Mouse (Mus musculus): ENCODE data around the gene Cyp27b1.
"Not testable (repeated sequence)": the region's sequence is repeated elsewhere in the genome, so short reads cannot be mapped to it uniquely, and the experiment has no call there.

Cyp27b1 gene

GRCm38 (mm10) chr10:127069281-127070189 lies 21.5 kb downstream of the Cyp27b1 start:
- DNase-seq (ENCODE audit: low read depth, low spot score), result no peak

GRCm38 (mm10) chr10:127070190-127071121 lies 22.4 kb downstream of the Cyp27b1 start, which contains the start of gene Tspan31:
Gene Tspan31, minus strand, starts transcription at chr10:127070264.
- peak; percentile 84 for DNase-seq (ENCODE audit: low read depth, low spot score)

GRCm38 (mm10) chr10:127071203-127071602 lies 23.2 kb downstream of the Cyp27b1 start:
- no peak for DNase-seq (ENCODE audit: low read depth, low spot score)

GRCm38 (mm10) chr10:127072270-127072669 lies 24.2 kb downstream of the Cyp27b1 start:
- not testable (repeated sequence) for DNase-seq (ENCODE audit: low read depth, low spot score)

GRCm38 (mm10) chr10:127072969-127073368 lies 24.9 kb downstream of the Cyp27b1 start:
- not testable (repeated sequence) for DNase-seq (ENCODE audit: low read depth, low spot score)

GRCm38 (mm10) chr10:127073981-127074380 lies 25.9 kb downstream of the Cyp27b1 start:
- DNase-seq (ENCODE audit: low read depth, low spot score), result no peak

GRCm38 (mm10) chr10:127075080-127075479 lies 27.0 kb downstream of the Cyp27b1 start, which contains the start of gene Agap2:
Gene Agap2, plus strand, starts transcription at chr10:127075284.
- DNase-seq (ENCODE audit: low read depth, low spot score), result peak; percentile 92

- DNase-seq (ENCODE audit: low read depth, low spot score), result no peak
Measured at GRCm38 (mm10) chr10:127075651-127076050, 27.6 kb downstream of the Cyp27b1 start.

- peak; percentile 90 for DNase-seq (ENCODE audit: low read depth, low spot score)
Measured at GRCm38 (mm10) chr10:127076082-127076481, 28.0 kb downstream of the Cyp27b1 start.

- no peak for DNase-seq (ENCODE audit: low read depth, low spot score)
Measured at GRCm38 (mm10) chr10:127077515-127077914, 29.5 kb downstream of the Cyp27b1 start.

GRCm38 (mm10) chr10:127078001-127078676 lies 30.1 kb downstream of the Cyp27b1 start:
- DNase-seq (ENCODE audit: low read depth, low spot score), result no peak

GRCm38 (mm10) chr10:127078677-127079575 lies 30.9 kb downstream of the Cyp27b1 start:
- DNase-seq (ENCODE audit: low read depth, low spot score), result no peak

GRCm38 (mm10) chr10:127079665-127080391 lies 31.8 kb downstream of the Cyp27b1 start:
- DNase-seq (ENCODE audit: low read depth, low spot score), result no peak

GRCm38 (mm10) chr10:127080901-127081780 lies 33.1 kb downstream of the Cyp27b1 start:
- DNase-seq (ENCODE audit: low read depth, low spot score), result no peak

GRCm38 (mm10) chr10:127081996-127082620 lies 34.1 kb downstream of the Cyp27b1 start:
- no peak for DNase-seq (ENCODE audit: low read depth, low spot score)

- DNase-seq (ENCODE audit: low read depth, low spot score), result no peak
Measured at GRCm38 (mm10) chr10:127083292-127083914, 35.4 kb downstream of the Cyp27b1 start.

GRCm38 (mm10) chr10:127083915-127084306 lies 35.9 kb downstream of the Cyp27b1 start:
- no peak for DNase-seq (ENCODE audit: low read depth, low spot score)

- no peak for DNase-seq (ENCODE audit: low read depth, low spot score)
Measured at GRCm38 (mm10) chr10:127085052-127085451, 37.0 kb downstream of the Cyp27b1 start.

All from CD4-positive, CD25-positive, alpha-beta regulatory T cell, adult 2 months (primary cell).